Mouse (Mus musculus): ENCODE measurements around the gene Izumo4. TPM values are rescaled to one million over a fixed set of nuclear protein-coding genes. Genes with fewer than 3 reads are reported as not detected.

Izumo4 gene
- polyA plus RNA-seq, 1 experiment from 2014 or later: 46.1 TPM

DNA sequence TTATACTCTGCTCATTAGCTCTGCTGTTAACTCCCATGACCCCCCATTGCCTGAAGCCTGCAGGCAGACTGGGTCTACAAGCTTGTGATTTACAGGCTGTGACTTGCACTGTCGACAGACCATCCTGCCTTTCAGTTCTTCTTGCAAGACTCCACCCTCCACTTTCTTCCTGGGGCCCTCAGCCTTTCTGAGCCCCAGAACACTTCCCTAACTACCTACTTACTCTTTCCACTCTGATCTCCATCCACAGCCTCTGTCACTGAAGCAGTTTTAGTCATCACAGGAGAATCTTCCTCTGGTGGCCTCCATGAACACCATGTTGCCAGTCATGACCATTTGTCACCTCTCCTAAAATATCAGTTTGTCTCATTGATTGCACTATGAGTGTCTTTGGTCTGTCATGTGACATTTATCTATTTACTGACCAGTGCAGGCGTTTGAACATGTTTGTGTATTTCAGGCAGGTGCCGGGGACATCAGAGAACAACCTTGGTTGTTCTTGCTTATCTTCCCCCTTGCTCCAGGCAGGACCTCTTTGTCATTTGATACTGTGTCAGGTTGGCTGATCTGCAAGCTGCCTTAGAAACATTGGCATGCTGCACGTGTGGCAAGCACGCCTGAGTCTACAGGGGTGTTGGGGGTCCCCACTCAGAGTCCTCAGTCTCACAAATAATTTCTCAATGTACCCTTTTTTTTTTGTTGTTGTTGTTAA is 38.3 kb upstream of the Izumo4 start:
- Histone ChIP-seq H3K4me3 (no peak overlapping the region), H3K9me3 (no peaks in the 10 kb centered on the region), H3K4me1 (replicated peaks) (peaks cover 16% of the 10 kb centered on the region), H3K9ac (no peak overlapping the region), H3K36me3 (peaks cover 26% of the 10 kb centered on the region), H3K4me2 (no peak overlapping the region), H3K27me3 (no peaks in the 10 kb centered on the region), H3K27ac (replicated peaks) (no peak overlapping the region)
- 71% methylated on average over 5 of the region's 5 CpGs for WGBS
- ATAC-seq (ENCODE audit: low FRiP score, low read depth): no peak

DNA sequence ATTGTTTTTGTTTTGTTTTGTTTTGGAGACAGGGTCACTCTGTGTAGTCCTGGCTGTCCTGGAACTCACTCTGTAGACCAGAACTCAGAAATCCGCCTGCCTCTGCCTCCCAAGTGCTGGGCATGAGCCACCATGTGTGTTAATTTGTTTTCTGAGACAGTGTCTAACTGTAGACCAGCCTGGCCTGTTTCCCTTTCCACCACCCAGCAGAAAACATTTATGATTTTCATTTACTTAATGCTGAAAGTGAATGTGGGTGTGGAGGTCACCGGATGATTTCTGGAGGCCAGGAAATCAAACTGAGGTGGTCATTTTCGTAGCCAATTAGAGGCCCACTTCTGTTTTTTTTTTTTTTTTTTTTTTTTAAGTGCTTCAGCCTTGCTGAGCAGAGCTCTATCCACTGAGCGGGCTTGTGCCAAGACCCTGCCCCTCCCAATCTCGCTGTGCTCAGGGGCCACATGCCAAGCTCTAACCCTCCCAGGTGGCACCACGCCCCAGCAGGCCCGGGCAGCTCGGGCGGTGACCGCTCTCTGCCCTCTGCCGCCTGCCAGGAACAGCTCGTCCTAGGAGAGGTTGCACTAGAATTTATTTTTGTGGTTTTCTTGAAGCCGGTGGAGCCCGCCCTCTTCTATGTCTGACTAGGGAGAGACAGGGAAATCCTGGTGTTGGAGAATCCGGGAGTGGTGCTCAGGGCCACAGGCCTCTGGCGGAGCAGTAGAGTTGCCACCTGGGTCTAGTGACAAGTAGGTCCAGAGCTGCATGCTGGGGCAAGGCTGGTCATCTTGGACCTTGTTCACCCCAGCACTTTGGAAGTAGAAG is 37.6 kb upstream of the Izumo4 start:
- no peak overlapping the region for H3K4me3 ChIP-seq
- H3K9ac ChIP-seq: no peak overlapping the region
- peaks cover 34% of the 10 kb centered on the region for H3K36me3 ChIP-seq
- H3K4me2 ChIP-seq: no peak overlapping the region; the same call in 1 of the 2 replicates
- no peaks in the 10 kb centered on the region for H3K27me3 ChIP-seq
- H3K9me3 ChIP-seq: no peaks in the 10 kb centered on the region
- peak overlapping the region; percentile 9; the same call in 1 of the 2 replicates for H3K27ac ChIP-seq (replicated peaks)
- peaks cover 14% of the 10 kb centered on the region for H3K4me1 ChIP-seq (replicated peaks)
- no peak for ATAC-seq (ENCODE audit: low FRiP score, low read depth)
- WGBS: 41% methylated on average over 16 of the region's 16 CpGs

DNA sequence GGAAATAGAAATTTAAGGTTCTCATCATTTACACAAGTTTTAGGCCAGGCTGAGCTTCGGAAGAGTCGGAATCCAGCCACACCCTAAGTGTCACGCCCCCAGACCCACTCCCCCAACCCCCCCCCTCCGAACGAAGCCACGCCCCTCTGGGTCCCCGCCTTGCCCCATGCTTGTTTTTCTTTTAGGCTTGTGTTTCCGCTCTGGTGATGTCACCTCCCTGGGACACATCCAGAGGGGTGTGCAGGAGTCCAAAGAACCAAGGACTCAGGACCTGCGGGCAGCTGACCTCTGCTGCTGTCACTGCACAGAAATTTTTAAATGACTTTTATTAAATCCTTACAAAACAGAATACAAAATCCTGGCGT is 37.0 kb upstream of the Izumo4 start:
- no peak overlapping the region; the same call in 1 of the 2 replicates for H3K4me2 ChIP-seq
- no peak for ATAC-seq (ENCODE audit: low FRiP score, low read depth)
- peaks cover 14% of the 10 kb centered on the region for H3K4me1 ChIP-seq (replicated peaks)
- peaks cover 39% of the 10 kb centered on the region for H3K36me3 ChIP-seq
- no peak overlapping the region for H3K4me3 ChIP-seq
- no peaks in the 10 kb centered on the region for H3K27me3 ChIP-seq
- WGBS: 17% methylated on average over 10 of the region's 10 CpGs
- no peaks in the 10 kb centered on the region for H3K9me3 ChIP-seq
- H3K27ac ChIP-seq (replicated peaks): peak overlapping the region; percentile 9; the same call in 1 of the 2 replicates
- no peak overlapping the region for H3K9ac ChIP-seq

DNA sequence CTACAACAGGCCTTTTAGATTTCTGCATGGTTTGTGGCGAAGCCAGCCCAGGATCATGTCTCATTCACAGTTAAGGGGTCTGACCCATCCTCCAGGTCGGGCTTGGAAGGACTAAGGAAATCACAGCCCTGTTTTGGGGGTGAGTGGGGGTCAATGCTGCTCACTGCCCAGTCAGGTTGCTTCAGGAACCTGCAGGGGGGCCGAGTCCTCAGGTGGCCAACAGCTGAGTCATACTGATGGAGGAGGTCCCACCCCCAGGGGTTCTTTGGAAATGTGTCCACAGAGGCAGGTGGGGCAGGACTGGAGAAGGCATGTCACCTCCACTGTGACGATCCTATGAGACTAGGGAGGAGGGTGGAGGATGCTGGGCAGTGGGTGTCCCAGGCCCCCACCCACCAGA is 36.5 kb upstream of the Izumo4 start:
- Histone ChIP-seq H3K9me3 (no peaks in the 10 kb centered on the region), H3K4me2 (no peak overlapping the region), H3K27ac (replicated peaks) (no peak overlapping the region), H3K9ac (no peak overlapping the region), H3K4me1 (replicated peaks) (peaks cover 18% of the 10 kb centered on the region), H3K27me3 (no peaks in the 10 kb centered on the region), H3K36me3 (peaks cover 41% of the 10 kb centered on the region), H3K4me3 (no peak overlapping the region)
- WGBS: 70% methylated on average over 4 of the region's 4 CpGs
- no peak for ATAC-seq (ENCODE audit: low FRiP score, low read depth)

DNA sequence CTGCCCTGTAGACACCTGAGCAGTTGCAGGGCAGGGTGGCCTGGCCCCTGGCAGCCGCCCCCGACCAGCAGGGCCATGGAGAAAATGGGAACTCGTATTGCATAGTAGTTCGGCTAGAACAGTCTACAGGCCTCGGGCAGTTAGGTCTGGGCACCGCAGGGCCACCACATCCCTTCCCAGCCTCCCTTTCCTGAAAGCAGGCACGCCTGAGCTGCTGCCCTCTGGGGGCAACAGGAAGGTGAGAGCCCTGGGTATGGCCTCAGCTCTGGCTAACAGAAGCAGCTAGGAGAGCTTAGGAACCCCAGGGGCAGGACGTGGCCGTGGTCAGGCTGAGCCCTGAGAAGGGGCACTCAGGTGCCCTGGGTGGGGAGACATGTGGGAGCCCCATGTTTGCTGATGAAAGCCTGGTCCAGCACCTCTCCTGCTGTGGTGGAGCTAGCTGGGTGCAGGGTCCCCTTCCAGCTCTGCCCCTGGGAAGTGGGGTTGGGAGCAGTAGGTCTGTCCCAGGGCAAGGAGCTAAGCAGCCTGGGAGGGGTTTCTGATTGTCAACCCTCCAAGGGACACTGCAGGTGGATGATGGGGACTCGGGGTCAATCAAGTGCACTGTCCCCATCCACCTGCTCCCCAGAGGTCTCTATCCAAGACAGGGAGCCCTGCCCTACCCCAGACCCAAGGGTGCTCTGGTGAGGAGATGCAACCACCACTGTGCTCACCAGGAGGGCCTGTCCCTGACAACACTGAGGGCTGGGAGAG is 35.8 kb upstream of the Izumo4 start:
- Histone ChIP-seq H3K9me3 (no peaks in the 10 kb centered on the region), H3K27me3 (no peaks in the 10 kb centered on the region), H3K4me2 (no peak overlapping the region), H3K36me3 (peaks cover 46% of the 10 kb centered on the region), H3K4me1 (replicated peaks) (peaks cover 23% of the 10 kb centered on the region), H3K9ac (no peak overlapping the region), H3K27ac (replicated peaks) (no peak overlapping the region), H3K4me3 (no peak overlapping the region)
- WGBS: 76% methylated on average over 10 of the region's 10 CpGs
- ATAC-seq (ENCODE audit: low FRiP score, low read depth): no peak

DNA sequence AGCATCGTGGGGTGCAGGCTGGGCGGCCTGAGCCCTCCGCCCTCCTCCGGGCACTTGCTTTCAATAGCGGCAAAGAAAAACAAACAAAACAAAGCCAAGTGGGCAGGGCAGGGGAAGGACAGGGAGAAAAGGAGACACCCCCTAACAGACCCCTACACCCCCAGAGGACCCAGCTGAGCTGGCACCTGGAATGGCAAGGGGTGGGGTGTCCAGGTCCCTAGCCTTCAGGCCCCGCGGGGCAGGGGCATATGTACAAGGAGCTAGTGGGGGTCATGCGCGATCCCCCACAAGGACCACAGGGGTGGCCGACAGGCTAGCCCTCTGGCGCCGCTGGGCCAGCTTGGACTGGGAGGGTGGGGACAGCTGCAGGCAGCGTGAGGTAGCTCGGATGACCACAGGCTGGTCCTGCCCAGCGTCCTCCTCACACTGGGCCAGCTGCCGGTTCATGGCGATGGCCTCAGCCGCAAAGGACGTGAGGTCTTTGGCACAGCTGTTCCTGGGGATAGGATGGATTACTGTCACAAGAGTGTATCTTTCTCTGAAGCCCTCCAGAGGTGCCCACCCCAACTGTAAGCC is 35.1 kb upstream of the Izumo4 start:
- H3K9ac ChIP-seq: no peak overlapping the region

DNA sequence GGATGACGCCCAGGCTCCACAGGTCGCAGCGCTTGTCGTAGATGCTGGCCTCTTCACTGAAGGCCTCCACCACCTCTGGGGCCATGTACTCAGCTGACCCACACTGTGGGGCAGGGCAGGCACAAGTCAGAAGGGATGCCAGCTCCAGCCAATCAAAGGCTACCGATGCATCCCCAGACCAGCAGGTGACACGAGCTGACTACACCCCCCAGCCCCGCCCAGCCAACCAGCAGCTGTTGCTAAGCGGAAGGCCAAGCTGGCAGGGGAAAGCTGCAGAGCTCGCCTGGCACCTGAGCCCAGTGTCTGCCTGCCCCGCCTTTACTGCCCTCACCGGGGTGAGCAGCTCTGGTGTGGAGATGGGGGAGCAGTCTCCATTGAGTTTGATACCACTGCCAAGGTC is 33.4 kb upstream of the Izumo4 start:
- Histone ChIP-seq H3K36me3 (peaks cover 52% of the 10 kb centered on the region), H3K27me3 (no peaks in the 10 kb centered on the region), H3K4me1 (replicated peaks) (peaks cover 48% of the 10 kb centered on the region), H3K4me2 (no peak overlapping the region), H3K27ac (replicated peaks) (no peak overlapping the region), H3K4me3 (no peak overlapping the region), H3K9ac (no peak overlapping the region), H3K9me3 (no peaks in the 10 kb centered on the region)
- no peak for ATAC-seq (ENCODE audit: low FRiP score, low read depth)
- WGBS: 81% methylated on average over 11 of the region's 11 CpGs

More for the DNA sequence above, 35.1 kb upstream of the Izumo4 start:
- H3K4me3 ChIP-seq: no peak overlapping the region
- no peaks in the 10 kb centered on the region for H3K9me3 ChIP-seq
- no peak overlapping the region for H3K4me2 ChIP-seq
- peaks cover 31% of the 10 kb centered on the region for H3K4me1 ChIP-seq (replicated peaks)
- no peak overlapping the region for H3K27ac ChIP-seq (replicated peaks)
- no peak for ATAC-seq (ENCODE audit: low FRiP score, low read depth)
- H3K36me3 ChIP-seq: peaks cover 52% of the 10 kb centered on the region
- no peaks in the 10 kb centered on the region for H3K27me3 ChIP-seq
- WGBS: 85% methylated on average over 19 of the region's 19 CpGs

DNA sequence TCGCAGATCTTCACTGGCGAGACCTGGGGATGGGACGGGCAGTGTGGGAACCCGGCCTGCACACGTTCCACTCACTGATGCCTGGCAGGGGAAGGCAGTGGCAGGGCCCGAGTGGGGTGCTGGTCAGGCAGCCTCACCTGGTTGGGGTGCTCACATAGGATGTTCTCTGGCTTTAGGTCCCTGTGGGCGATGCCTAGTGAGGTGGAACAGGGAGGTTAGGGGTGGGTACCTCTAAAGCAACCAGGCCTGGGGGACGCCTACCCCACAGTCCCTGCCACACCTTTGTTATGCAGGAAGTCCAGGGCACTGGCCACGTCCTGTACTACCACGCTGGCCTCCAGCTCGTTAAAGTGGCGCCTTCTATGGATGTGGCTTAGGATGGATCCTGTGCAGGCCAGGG is 33.0 kb upstream of the Izumo4 start:
- Histone ChIP-seq H3K9ac (no peak overlapping the region), H3K27me3 (no peaks in the 10 kb centered on the region), H3K4me2 (no peak overlapping the region), H3K4me1 (replicated peaks) (peaks cover 52% of the 10 kb centered on the region), H3K36me3 (peaks cover 52% of the 10 kb centered on the region), H3K27ac (replicated peaks) (no peak overlapping the region), H3K4me3 (no peak overlapping the region), H3K9me3 (no peaks in the 10 kb centered on the region)
- no peak for ATAC-seq (ENCODE audit: low FRiP score, low read depth)
- WGBS: 91% methylated on average over 12 of the region's 12 CpGs

DNA sequence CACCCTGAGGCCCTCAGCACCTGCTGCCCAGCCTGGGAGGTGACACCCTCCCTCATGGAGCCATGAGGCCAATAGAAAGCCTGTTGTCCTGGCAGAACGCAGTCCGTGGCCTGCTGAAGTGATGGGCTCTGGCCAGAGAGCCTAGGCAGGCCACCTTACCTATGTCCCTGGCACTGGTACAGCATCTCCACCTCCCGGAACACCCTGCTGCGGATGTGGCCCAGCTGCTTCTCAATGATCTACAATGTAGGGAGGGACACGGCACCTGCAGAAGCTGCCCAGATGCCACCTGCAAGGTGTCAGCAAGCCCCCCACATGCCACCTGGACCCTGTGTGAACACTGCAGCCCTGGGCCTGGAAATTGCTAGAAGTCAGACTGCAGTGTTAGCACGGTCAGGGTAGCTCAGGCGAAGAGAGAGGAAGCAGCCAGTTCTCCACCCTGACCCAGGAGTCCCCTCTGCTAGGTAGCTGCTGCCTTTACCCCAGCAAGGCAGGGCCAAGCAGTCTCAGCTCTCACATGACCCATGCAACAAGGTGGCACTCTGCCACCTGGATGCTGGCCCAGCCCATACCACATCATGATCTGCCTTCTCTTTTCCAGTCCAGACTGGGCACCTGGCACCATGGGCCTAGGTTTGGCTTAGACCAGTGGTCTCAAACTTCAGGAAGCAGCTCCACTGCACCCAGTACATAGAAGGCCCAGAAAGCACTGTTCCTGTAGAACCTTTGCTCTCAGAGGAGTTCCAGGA is 32.1 kb upstream of the Izumo4 start:
- no peaks in the 10 kb centered on the region for H3K9me3 ChIP-seq
- no peaks in the 10 kb centered on the region for H3K27me3 ChIP-seq
- H3K4me3 ChIP-seq: no peak overlapping the region
- H3K4me1 ChIP-seq (replicated peaks): peaks cover 53% of the 10 kb centered on the region
- H3K27ac ChIP-seq (replicated peaks): no peak overlapping the region
- no peak for ATAC-seq (ENCODE audit: low FRiP score, low read depth)
- H3K36me3 ChIP-seq: peaks cover 52% of the 10 kb centered on the region
- no peak overlapping the region for H3K9ac ChIP-seq
- 95% methylated on average over 7 of the region's 7 CpGs for WGBS
- no peak overlapping the region for H3K4me2 ChIP-seq

DNA sequence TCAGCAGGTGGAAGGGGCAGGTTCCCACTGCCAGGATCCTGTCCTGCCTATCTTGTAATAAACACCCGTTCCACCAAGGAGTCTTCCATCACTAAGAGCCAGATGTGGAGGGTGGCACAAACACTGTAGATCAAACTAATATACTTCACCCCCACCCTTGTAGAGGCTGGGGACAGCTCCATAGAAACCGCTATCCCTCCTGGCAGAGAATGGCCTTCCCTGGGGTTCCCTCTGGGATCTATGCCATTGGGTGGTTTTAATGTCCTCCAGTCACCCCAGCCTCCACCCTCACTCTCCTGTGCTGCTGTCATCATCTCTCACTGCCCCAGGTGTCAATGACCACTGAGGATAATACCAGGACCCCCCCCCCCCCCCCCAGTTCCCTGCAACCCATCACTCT is 31.5 kb upstream of the Izumo4 start:
- Histone ChIP-seq H3K4me1 (replicated peaks) (peaks cover 53% of the 10 kb centered on the region), H3K9ac (no peak overlapping the region), H3K4me3 (no peak overlapping the region), H3K27me3 (no peaks in the 10 kb centered on the region), H3K9me3 (no peaks in the 10 kb centered on the region), H3K4me2 (no peak overlapping the region), H3K36me3 (peaks cover 52% of the 10 kb centered on the region), H3K27ac (replicated peaks) (no peak overlapping the region)
- no peak for ATAC-seq (ENCODE audit: low FRiP score, low read depth)
- 76% methylated on average over 2 of the region's 2 CpGs for WGBS

DNA sequence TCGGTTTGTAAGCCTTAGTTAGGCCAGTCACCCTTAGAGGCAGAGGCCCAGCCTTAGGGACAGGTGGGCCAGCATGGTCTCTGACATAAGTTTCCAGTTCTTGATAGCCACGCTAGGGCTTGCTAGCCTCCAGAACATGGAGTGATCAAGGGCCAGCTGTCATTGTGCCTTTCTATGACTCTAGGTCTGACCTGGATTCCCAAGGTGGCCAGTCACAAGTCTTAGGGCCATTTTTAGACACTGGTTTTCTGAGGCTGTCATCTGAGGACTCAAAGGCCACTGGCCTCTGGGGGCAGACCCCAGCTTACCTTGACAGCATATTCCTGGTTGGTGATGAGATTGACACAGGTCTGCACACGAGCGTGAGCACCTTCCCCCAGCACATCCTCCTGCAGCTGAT is 30.7 kb upstream of the Izumo4 start:
- no peaks in the 10 kb centered on the region for H3K27me3 ChIP-seq
- ATAC-seq (ENCODE audit: low FRiP score, low read depth): no peak
- no peaks in the 10 kb centered on the region for H3K9me3 ChIP-seq
- H3K9ac ChIP-seq: no peak overlapping the region
- peaks cover 52% of the 10 kb centered on the region for H3K4me1 ChIP-seq (replicated peaks)
- no peak overlapping the region for H3K4me2 ChIP-seq
- H3K27ac ChIP-seq (replicated peaks): no peak overlapping the region
- H3K4me3 ChIP-seq: no peak overlapping the region
- 93% methylated on average over 4 of the region's 4 CpGs for WGBS
- H3K36me3 ChIP-seq: peaks cover 48% of the 10 kb centered on the region
